24 mouse cellular contexts compared by ENCODE assay signal in genomic region chr10:79574350-79574749, GRCm38 (mm10). TPM values are rescaled to one million over a fixed set of nuclear protein-coding genes. Genes with fewer than 3 reads are reported as not detected.
DNase-seq lines count a peak whose midpoint lies in the region; ATAC-seq and TF ChIP-seq lines count a peak whose summit lies in the region.
"Had no signal": no experiment of that assay in that cellular context is flagged by ENCODE, and none has a peak within 500 bp of the region (broad histone marks: within the 10 kb centered on the region; RNA-seq: fewer than 3 reads in every experiment).

No protein-coding gene starts in this region.

- no peak overlapping the region for H3K9ac ChIP-seq in midbrain, embryonic 11.5 days (ENCODE audit: low read length)
- no peak overlapping the region for H3K9ac ChIP-seq in midbrain, postnatal 0 days (replicated peaks; ENCODE audit: low read length, poor library complexity, severe bottlenecking)
- H3K9ac ChIP-seq: embryonic facial prominence, embryonic 13.5 days; heart, embryonic 13.5 days; hindbrain, embryonic 15.5 days had no signal

- no peak for ATAC-seq in midbrain, embryonic 11.5 days (ENCODE audit: low FRiP score)
- no peak for ATAC-seq in midbrain, postnatal 0 days (ENCODE audit: low FRiP score)
- ATAC-seq: forebrain, embryonic 14.5 days; Patski had no signal

- 89% methylated on average over 8 of the region's 8 CpGs for WGBS in midbrain, embryonic 11.5 days
- WGBS in midbrain, postnatal 0 days = 85% methylated on average over 8 of the region's 8 CpGs

- H3K27ac ChIP-seq in midbrain, embryonic 11.5 days (ENCODE audit: low read depth, low read length) = no peak overlapping the region
- no peak overlapping the region for H3K27ac ChIP-seq in midbrain, postnatal 0 days (ENCODE audit: low read depth, low read length)
- H3K27ac ChIP-seq: embryonic facial prominence, embryonic 13.5 days; gastrocnemius, adult 2 months; heart, adult 2 months; heart, embryonic 13.5 days; hindbrain, embryonic 15.5 days had no signal

- H3K4me3 ChIP-seq in midbrain, embryonic 11.5 days (ENCODE audit: low read depth, low read length) = no peak overlapping the region
- no peak overlapping the region for H3K4me3 ChIP-seq in midbrain, postnatal 0 days (ENCODE audit: low read depth, low read length)
- H3K4me3 ChIP-seq: embryonic facial prominence, embryonic 13.5 days; gastrocnemius, adult 2 months; heart, adult 2 months; heart, embryonic 13.5 days; hindbrain, embryonic 15.5 days had no signal

- no peaks in the 10 kb centered on the region for H3K27me3 ChIP-seq in midbrain, embryonic 11.5 days (ENCODE audit: control insufficient read depth, insufficient read depth, low read length)
- no peaks in the 10 kb centered on the region for H3K27me3 ChIP-seq in midbrain, postnatal 0 days (ENCODE audit: insufficient read depth, low read length)
- H3K27me3 ChIP-seq: embryonic facial prominence, embryonic 13.5 days; hindbrain, embryonic 15.5 days had no signal

- peak; percentile 36 for DNase-seq in heart, adult 11 months
- no peak for DNase-seq in heart, adult 18-20 months
- peak; percentile 68 for DNase-seq in midbrain, embryonic 11.5 days (ENCODE audit: low spot score, missing footprints)
- no peak for DNase-seq in midbrain, postnatal 0 days (ENCODE audit: low spot score)
- DNase-seq in 3134 (ENCODE audit: extremely low read depth, insufficient read length, low spot score) (peak; percentile 25), ES-CJ7 (ENCODE audit: low read depth, low spot score) (peak; percentile 40)
- DNase-seq in gastrocnemius, postnatal 10 days = no peak
- DNase-seq: adrenal gland, postnatal 25 days; cerebellum, adult 18-20 months; cerebellum, adult 9-11 months; cerebellum, postnatal 36 days; gastrocnemius, adult 2 months; gastrocnemius, postnatal 36 days; heart, postnatal 36 days; kidney, adult 11 months had no signal

- H3K9me3 ChIP-seq in midbrain, embryonic 11.5 days (ENCODE audit: control insufficient read depth, low read length) = no peaks in the 10 kb centered on the region
- H3K9me3 ChIP-seq in midbrain, postnatal 0 days (ENCODE audit: low read length) = no peaks in the 10 kb centered on the region
- H3K9me3 ChIP-seq: embryonic facial prominence, embryonic 13.5 days; heart, embryonic 13.5 days; hindbrain, embryonic 15.5 days had no signal

- no peaks in the 10 kb centered on the region for H3K4me1 ChIP-seq in midbrain, embryonic 11.5 days (ENCODE audit: control insufficient read depth, insufficient read depth, low read length)
- H3K4me1 ChIP-seq in midbrain, postnatal 0 days (ENCODE audit: insufficient read depth, low read length) = no peaks in the 10 kb centered on the region
- H3K4me1 ChIP-seq: embryonic facial prominence, embryonic 13.5 days; heart, embryonic 13.5 days; hindbrain, embryonic 15.5 days had no signal

- H3K36me3 ChIP-seq in midbrain, embryonic 11.5 days (ENCODE audit: control insufficient read depth, insufficient read depth, low read length) = no peaks in the 10 kb centered on the region
- no peaks in the 10 kb centered on the region for H3K36me3 ChIP-seq in midbrain, postnatal 0 days (ENCODE audit: insufficient read depth, low read length)
- H3K36me3 ChIP-seq: embryonic facial prominence, embryonic 13.5 days; heart, embryonic 13.5 days; hindbrain, embryonic 15.5 days had no signal

- H3K4me2 ChIP-seq in midbrain, embryonic 11.5 days = no peak overlapping the region
- no peak overlapping the region for H3K4me2 ChIP-seq in midbrain, postnatal 0 days (ENCODE audit: low read depth, low read length, poor library complexity, severe bottlenecking)
- H3K4me2 ChIP-seq: embryonic facial prominence, embryonic 13.5 days; heart, embryonic 13.5 days; hindbrain, embryonic 15.5 days had no signal

- TF ChIP-seq CTCF in midbrain, postnatal 0 days (IDR thresholded peaks at IDR 0.05) = no peak

RNA-seq across cellular contexts. Expression of gene Theg, which starts 12.8 kb away (rescaled TPM):
- total RNA-seq in heart, adult 18-20 months (2021) = not detected
- polyA plus RNA-seq in midbrain, embryonic 11.5 days (2014; fragmentation: Nextera tagmentation; extraction: Ambion mirVana) = not detected in 2 replicates
- total RNA-seq in midbrain, postnatal 0 days (2014; rRNA removed) = not detected in 2 replicates
- polyA plus RNA-seq in midbrain, postnatal 0 days (2015; fragmentation: Nextera tagmentation; extraction: Ambion mirVana) = not detected in 2 replicates
- total RNA-seq in gastrocnemius, postnatal 10 days (2021) = not detected
- total RNA-seq: adrenal gland, postnatal 25 days; gastrocnemius, adult 2 months; gastrocnemius, postnatal 36 days; heart, adult 2 months; heart, postnatal 36 days had no signal
- polyA plus RNA-seq: C2C12; embryonic facial prominence, embryonic 13.5 days; forebrain, embryonic 14.5 days; heart, embryonic 13.5 days; heart, postnatal 0 days; hindbrain, embryonic 11.5 days; hindbrain, embryonic 15.5 days; Patski had no signal

RNA-seq across cellular contexts. Expression of gene Mier2, which starts 19.4 kb away (rescaled TPM):
- total RNA-seq in heart, adult 18-20 months (2021) = 10 to 100 TPM; 14.4 to 19.0 TPM
- polyA plus RNA-seq in midbrain, embryonic 11.5 days (2014; fragmentation: Nextera tagmentation; extraction: Ambion mirVana) = 33.0 and 41.8 TPM in 2 replicates
- 95.6 and 98.8 TPM in 2 replicates for total RNA-seq in midbrain, postnatal 0 days (2014; rRNA removed)
- 43.3 and 46.6 TPM in 2 replicates for polyA plus RNA-seq in midbrain, postnatal 0 days (2015; fragmentation: Nextera tagmentation; extraction: Ambion mirVana)
- total RNA-seq in gastrocnemius, postnatal 10 days (2021) = 10 to 100 TPM; 16.1 to 18.2 TPM

RNA-seq across cellular contexts. Expression of gene C2cd4c, which starts 39.5 kb away (rescaled TPM):
- under 1 TPM in 1 of 2 experiments, not detected in 1; 0.10 TPM for total RNA-seq in heart, adult 18-20 months (2021)
- polyA plus RNA-seq in midbrain, embryonic 11.5 days (2014; fragmentation: Nextera tagmentation; extraction: Ambion mirVana) = 0.10 and 0.12 TPM in 2 replicates
- 43.6 and 45.2 TPM in 2 replicates for total RNA-seq in midbrain, postnatal 0 days (2014; rRNA removed)
- polyA plus RNA-seq in midbrain, postnatal 0 days (2015; fragmentation: Nextera tagmentation; extraction: Ambion mirVana) = 1.7 and 1.8 TPM in 2 replicates
- under 1 TPM; 0.07 to 0.16 TPM for total RNA-seq in gastrocnemius, postnatal 10 days (2021)
- polyA plus RNA-seq: embryonic facial prominence, embryonic 13.5 days; heart, embryonic 13.5 days; heart, postnatal 0 days; Patski had no signal

RNA-seq across cellular contexts. Expression of gene Plpp2, which starts 40.8 kb away (rescaled TPM):
- total RNA-seq in heart, adult 18-20 months (2021) = 1 to 10 TPM; 4.1 to 4.8 TPM
- polyA plus RNA-seq in midbrain, embryonic 11.5 days (2014; fragmentation: Nextera tagmentation; extraction: Ambion mirVana) = 10.5 and 13.4 TPM in 2 replicates
- 34.6 and 56.9 TPM in 2 replicates for total RNA-seq in midbrain, postnatal 0 days (2014; rRNA removed)
- polyA plus RNA-seq in midbrain, postnatal 0 days (2015; fragmentation: Nextera tagmentation; extraction: Ambion mirVana) = 22.7 and 25.6 TPM in 2 replicates
- total RNA-seq in gastrocnemius, postnatal 10 days (2021) = 1 to 10 TPM; 2.3 to 2.6 TPM

Comparison
In these comparisons a context has a peak if more than half of its experiments do, and no peak if none do; other contexts are left out.
1. DNase-seq: peak in heart, adult 11 months (single experiment), midbrain, embryonic 11.5 days (single experiment), 3134 (single experiment) and ES-CJ7 (single experiment); none in heart, adult 18-20 months (0 of 2), midbrain, postnatal 0 days (single experiment) and gastrocnemius, postnatal 10 days (single experiment).
2. RNA of gene C2cd4c, which starts 39.5 kb away (total RNA-seq): 43.6 to 45.2 TPM in midbrain, postnatal 0 days; 0.07 to 0.16 TPM in gastrocnemius, postnatal 10 days and 0.10 TPM in heart, adult 18-20 months; every median in the first group is over 10 times any median in the second.